ENCODE assay signal across 11 mouse cellular contexts in genomic region chr5:33512253-33512884, GRCm38 (mm10).
DNase-seq lines count a peak whose midpoint lies in the region; ATAC-seq lines count a peak whose summit lies in the region.
"Had no signal": no experiment of that assay in that cellular context is flagged by ENCODE, and none has a peak within 500 bp of the region (broad histone marks: within the 10 kb centered on the region; RNA-seq: fewer than 3 reads in every experiment).

No protein-coding gene starts in this region.

- peak; percentile 56 for DNase-seq in embryo, embryonic 10 days (ENCODE audit: low spot score)
- no peak for DNase-seq in embryo, embryonic 9.5 days (ENCODE audit: extremely low spot score)
- no peak for DNase-seq in embryonic facial prominence, embryonic 14.5 days (ENCODE audit: low spot score)
- no peak for DNase-seq in left cerebral cortex, adult 8-10 months (ENCODE audit: low spot score in 2 of 2)
- DNase-seq in frontal cortex, postnatal 10 days (ENCODE audit: low spot score in 2 of 2) = no peak
- no peak for DNase-seq in gastrocnemius, adult 18-20 months (ENCODE audit: low spot score)
- DNase-seq: lung, adult 18-20 months; right cerebral cortex, postnatal 14 days had no signal

- no peak overlapping the region for H3K9ac ChIP-seq in embryonic facial prominence, embryonic 14.5 days (ENCODE audit: low read depth, low read length)
- no peak overlapping the region for H3K9ac ChIP-seq in hindbrain, embryonic 15.5 days
- no peak overlapping the region for H3K9ac ChIP-seq in neural tube, embryonic 12.5 days

- peaks cover 25% of the 10 kb centered on the region for H3K27me3 ChIP-seq in embryonic facial prominence, embryonic 14.5 days (replicated peaks; ENCODE audit: control insufficient read depth, insufficient read depth, low read length)
- H3K27me3 ChIP-seq in hindbrain, embryonic 15.5 days = 0 out of 2 replicates have a peak, but pooled peaks cover 5% of the 10 kb centered on the region
- peaks cover 19% of the 10 kb centered on the region; the same call in 1 of the 2 replicates for H3K27me3 ChIP-seq in neural tube, embryonic 12.5 days (replicated peaks)

- H3K4me3 ChIP-seq in embryonic facial prominence, embryonic 14.5 days (ENCODE audit: low read depth, low read length) = 0 out of 2 replicates have a peak overlapping the region, but pooled peaks have one; percentile 3
- H3K4me3 ChIP-seq in hindbrain, embryonic 15.5 days = peak overlapping the region; percentile 2; the same call in 1 of the 2 replicates
- H3K4me3 ChIP-seq in neural tube, embryonic 12.5 days = no peak overlapping the region

- H3K4me2 ChIP-seq in embryonic facial prominence, embryonic 14.5 days (ENCODE audit: low read depth, low read length) = peak overlapping the region; percentile 42
- H3K4me2 ChIP-seq in hindbrain, embryonic 15.5 days = peak overlapping the region; percentile 42
- H3K4me2 ChIP-seq in neural tube, embryonic 12.5 days (replicated peaks) = peak overlapping the region; percentile 45

- no peaks in the 10 kb centered on the region for H3K9me3 ChIP-seq in embryonic facial prominence, embryonic 14.5 days (ENCODE audit: control insufficient read depth, low read length)
- no peaks in the 10 kb centered on the region for H3K9me3 ChIP-seq in hindbrain, embryonic 15.5 days
- H3K9me3 ChIP-seq in neural tube, embryonic 12.5 days = no peaks in the 10 kb centered on the region

- 35% methylated on average over 22 of the region's 22 CpGs for WGBS in embryonic facial prominence, embryonic 14.5 days
- WGBS in hindbrain, embryonic 15.5 days = 17% methylated on average over 22 of the region's 22 CpGs
- 30% methylated on average over 22 of the region's 22 CpGs for WGBS in neural tube, embryonic 12.5 days

- peaks cover 13% of the 10 kb centered on the region for H3K4me1 ChIP-seq in embryonic facial prominence, embryonic 14.5 days (ENCODE audit: control insufficient read depth, insufficient read depth, low read length)
- H3K4me1 ChIP-seq in hindbrain, embryonic 15.5 days (replicated peaks) = peaks cover 15% of the 10 kb centered on the region
- peaks cover 15% of the 10 kb centered on the region for H3K4me1 ChIP-seq in neural tube, embryonic 12.5 days

- peak; percentile 37; the same call in 1 of the 2 replicates for ATAC-seq in embryonic facial prominence, embryonic 14.5 days (ENCODE audit: low read depth)
- ATAC-seq in hindbrain, embryonic 15.5 days (ENCODE audit: low FRiP score, low read depth) = 0 out of 2 replicates have a peak, but pooled peaks have one; percentile 28
- ATAC-seq in neural tube, embryonic 12.5 days (ENCODE audit: low FRiP score, low read depth) = peak; percentile 61
- ATAC-seq: inflammation-experienced regulatory T-cells, adult 6 months had no signal

- no peak overlapping the region for H3K27ac ChIP-seq in embryonic facial prominence, embryonic 14.5 days (replicated peaks; ENCODE audit: low read depth, low read length)
- H3K27ac ChIP-seq in hindbrain, embryonic 15.5 days (replicated peaks) = no peak overlapping the region
- H3K27ac ChIP-seq in neural tube, embryonic 12.5 days = no peak overlapping the region

- no peaks in the 10 kb centered on the region for H3K36me3 ChIP-seq in embryonic facial prominence, embryonic 14.5 days (ENCODE audit: control insufficient read depth, insufficient read depth, low read length)
- H3K36me3 ChIP-seq in hindbrain, embryonic 15.5 days = no peaks in the 10 kb centered on the region
- no peaks in the 10 kb centered on the region for H3K36me3 ChIP-seq in neural tube, embryonic 12.5 days
